Mouse (Mus musculus) CD4-positive, CD25-positive, alpha-beta regulatory T cell, adult 2 months (primary cell): ENCODE results near the gene Prpsap1.

ENCODE experiments used
- DNase-seq: peaks from one replicate; pipeline ENCODE4 v3.0.0-alpha.2; 2012; ENCODE audit warnings: low read depth, low spot score

Prpsap1 gene

GRCm38 (mm10) chr11:116493795-116494252, at the start of gene Prpsap1:
Prpsap1 (minus strand) TSS chr11:116494202.
- peak; percentile 84 for DNase-seq

- DNase-seq = peak; percentile 53
Observed at GRCm38 (mm10) chr11:116543110-116543509, 49.1 kb upstream of the Prpsap1 start.

GRCm38 (mm10) chr11:116541183-116541582, 47.2 kb upstream of the Prpsap1 start:
- no peak for DNase-seq

GRCm38 (mm10) chr11:116538142-116538735, 44.2 kb upstream of the Prpsap1 start:
- no peak for DNase-seq

GRCm38 (mm10) chr11:116537388-116537787, 43.4 kb upstream of the Prpsap1 start:
- DNase-seq = no peak

GRCm38 (mm10) chr11:116536685-116537084, 42.7 kb upstream of the Prpsap1 start:
- DNase-seq = no peak

GRCm38 (mm10) chr11:116534154-116534865, 40.3 kb upstream of the Prpsap1 start:
- peak; percentile 70 for DNase-seq

- DNase-seq = peak; percentile 24
Observed at GRCm38 (mm10) chr11:116533341-116534153, 39.5 kb upstream of the Prpsap1 start.

- peak; percentile 52 for DNase-seq
Observed at GRCm38 (mm10) chr11:116532810-116533338, 38.9 kb upstream of the Prpsap1 start.

- DNase-seq = peak; percentile 12
Observed at GRCm38 (mm10) chr11:116532262-116532809, 38.3 kb upstream of the Prpsap1 start.

GRCm38 (mm10) chr11:116531371-116532191, 37.6 kb upstream of the Prpsap1 start:
- DNase-seq = peak; percentile 13

- no peak for DNase-seq
Observed at GRCm38 (mm10) chr11:116530187-116531147, 36.5 kb upstream of the Prpsap1 start, which contains the start of gene Sphk1. Sphk1 (plus strand) TSS chr11:116530925.

- DNase-seq = no peak
Observed at GRCm38 (mm10) chr11:116528636-116529320, 34.8 kb upstream of the Prpsap1 start.

GRCm38 (mm10) chr11:116523699-116524189, 29.7 kb upstream of the Prpsap1 start:
- DNase-seq = no peak

GRCm38 (mm10) chr11:116522886-116523698, 29.1 kb upstream of the Prpsap1 start:
- no peak for DNase-seq

- DNase-seq = no peak
Observed at GRCm38 (mm10) chr11:116522046-116522445, 28.0 kb upstream of the Prpsap1 start.

GRCm38 (mm10) chr11:116521143-116521542, 27.1 kb upstream of the Prpsap1 start:
- no peak for DNase-seq

- no peak for DNase-seq
Observed at GRCm38 (mm10) chr11:116518482-116518881, 24.5 kb upstream of the Prpsap1 start.
